Mouse (Mus musculus) gastrocnemius, postnatal 4 days (tissue): ENCODE measurements around the gene Samhd1. TPM values are rescaled to one million over a fixed set of nuclear protein-coding genes. Genes with fewer than 3 reads are reported as not detected.

Experiments used
- DNase-seq, 2 experiments: peaks; one replicate each; pipeline ENCODE4 v3.0.0; 2021 to 2022; ENCODE audit warnings: low spot score in 2 of 2, mixed read lengths in 2 of 2
- total RNA-seq, 2 experiments: library from RNA; stranded (reverse); gene quantifications; 2 replicates each; pipeline ENCODE4 v1.2.3; 2021

Samhd1 gene
- total RNA-seq, 2 experiments from 2014 or later: 23.4 to 23.6 TPM

GRCm38 (mm10) chr2:157137959-157138731 lies 3.1 kb upstream of the Samhd1 start:
- DNase-seq: no peak

- DNase-seq: no peak
These were observed 1.6 kb upstream of the Samhd1 start for GRCm38 (mm10) chr2:157136646-157137045.

- no peak for DNase-seq
These were observed 1.1 kb upstream of the Samhd1 start for GRCm38 (mm10) chr2:157136176-157136575.

- DNase-seq: no peak
These were observed 560 bp upstream of the Samhd1 start for GRCm38 (mm10) chr2:157135529-157136120.

GRCm38 (mm10) chr2:157134479-157134931 lies 560 bp downstream of the Samhd1 start:
- DNase-seq: peak; percentile 25 to 27

GRCm38 (mm10) chr2:157133769-157134478 lies 1.1 kb downstream of the Samhd1 start:
- no peak for DNase-seq

- DNase-seq: no peak
These were observed 2.2 kb downstream of the Samhd1 start for GRCm38 (mm10) chr2:157132686-157133540.

GRCm38 (mm10) chr2:157132086-157132485 lies 3.0 kb downstream of the Samhd1 start:
- DNase-seq: no peak

GRCm38 (mm10) chr2:157130813-157131514 lies 4.1 kb downstream of the Samhd1 start:
- no peak for DNase-seq

GRCm38 (mm10) chr2:157129601-157130164 lies 5.4 kb downstream of the Samhd1 start:
- no peak for DNase-seq

- no peak for DNase-seq
These were observed 6.0 kb downstream of the Samhd1 start for GRCm38 (mm10) chr2:157129096-157129495.

GRCm38 (mm10) chr2:157128072-157128471 lies 7.0 kb downstream of the Samhd1 start:
- no peak for DNase-seq

- no peak for DNase-seq
These were observed 7.7 kb downstream of the Samhd1 start for GRCm38 (mm10) chr2:157127370-157127769.

- no peak for DNase-seq
These were observed 9.8 kb downstream of the Samhd1 start for GRCm38 (mm10) chr2:157125246-157125645.

GRCm38 (mm10) chr2:157121766-157122165 lies 13.3 kb downstream of the Samhd1 start:
- no peak for DNase-seq

- no peak for DNase-seq
These were observed 16.0 kb downstream of the Samhd1 start for GRCm38 (mm10) chr2:157119075-157119474.

- no peak for DNase-seq
These were observed 16.5 kb downstream of the Samhd1 start for GRCm38 (mm10) chr2:157118556-157118955.

GRCm38 (mm10) chr2:157116964-157117363 lies 18.1 kb downstream of the Samhd1 start:
- no peak for DNase-seq

GRCm38 (mm10) chr2:157108236-157108635 lies 26.8 kb downstream of the Samhd1 start:
- DNase-seq: no peak

GRCm38 (mm10) chr2:157104454-157104853 lies 30.6 kb downstream of the Samhd1 start:
- no peak for DNase-seq
